Mouse (Mus musculus): ENCODE measurements around the gene Upk2.
"Not testable (repeated sequence)": the region's sequence is repeated elsewhere in the genome, so short reads cannot be mapped to it uniquely, and the experiment has no call there.

Upk2 gene

DNA sequence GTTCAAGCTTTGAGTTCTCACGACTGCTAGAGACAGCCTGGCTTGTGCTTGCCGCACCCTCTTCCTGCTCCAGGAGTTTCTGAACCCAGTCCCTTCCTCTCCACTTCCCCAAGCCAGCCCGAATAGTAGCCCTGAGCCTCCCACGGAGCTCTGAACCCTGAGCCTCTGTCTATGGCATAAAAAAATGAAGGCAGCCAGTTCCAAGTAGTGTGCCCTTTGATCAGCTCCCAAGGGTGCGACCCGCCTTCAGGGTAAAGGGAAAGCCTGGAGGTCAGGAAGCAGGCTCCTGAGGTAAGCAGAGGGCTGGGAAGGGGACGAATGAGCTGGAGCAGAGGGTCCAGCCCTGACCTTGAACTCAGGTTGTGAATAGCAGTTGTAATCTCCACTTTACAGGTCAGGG lies 13.4 kb upstream of the Upk2 start:
- no peak for DNase-seq (ENCODE audit: low spot score)

DNA sequence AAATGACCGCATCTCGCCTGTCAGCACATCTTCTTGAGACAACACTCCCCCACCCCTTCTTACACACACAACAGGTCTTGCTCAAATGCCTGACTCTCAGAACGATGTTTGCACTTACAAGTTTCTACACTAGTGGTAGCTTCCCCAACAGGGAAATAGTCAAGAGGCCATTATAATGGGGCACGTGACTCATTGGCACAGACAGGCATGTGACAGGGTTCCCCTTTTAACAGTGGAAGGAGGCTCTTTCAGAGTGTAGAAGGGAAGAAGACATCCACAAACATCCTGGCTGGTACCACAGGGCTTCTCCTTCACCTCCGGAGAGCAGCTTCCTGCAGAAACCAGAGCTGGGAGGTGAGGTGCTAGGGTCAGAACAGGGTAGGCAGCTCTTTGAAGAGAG lies 7.2 kb upstream of the Upk2 start:
- DNase-seq (ENCODE audit: low spot score) = no peak

DNA sequence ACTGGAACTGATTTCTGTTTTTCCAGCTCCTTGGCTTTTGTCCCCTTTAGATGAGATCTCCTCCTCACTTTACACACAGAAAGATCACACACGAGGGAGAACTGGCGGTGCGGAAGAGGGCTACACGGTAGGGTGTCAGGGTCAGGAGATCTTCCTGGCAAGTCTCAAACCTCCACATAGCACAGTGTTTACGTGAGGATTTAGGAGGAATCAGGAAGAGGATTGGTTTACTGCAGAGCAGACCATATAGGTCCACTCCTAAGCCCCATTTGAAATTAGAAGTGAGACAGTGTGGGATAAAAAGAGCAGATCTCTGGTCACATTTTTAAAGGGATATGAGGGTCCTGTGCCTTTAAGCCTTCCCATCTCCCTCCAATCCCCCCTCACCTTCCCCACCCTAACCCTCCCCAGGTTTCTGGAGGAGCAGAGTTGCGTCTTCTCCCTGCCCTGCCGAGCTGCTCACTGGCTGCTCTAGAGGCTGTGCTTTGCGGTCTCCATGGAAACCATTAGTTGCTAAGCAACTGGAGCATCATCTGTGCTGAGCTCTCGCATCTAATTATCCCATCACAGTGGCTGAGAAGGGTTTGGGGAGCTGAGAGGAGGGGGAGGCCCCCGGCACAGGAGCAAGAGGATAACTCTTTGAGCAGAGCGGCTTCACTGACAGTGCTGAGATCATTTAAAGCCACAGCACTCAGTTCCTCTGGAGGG lies 2.4 kb upstream of the Upk2 start:
- DNase-seq (ENCODE audit: low spot score) = peak; percentile 37

DNA sequence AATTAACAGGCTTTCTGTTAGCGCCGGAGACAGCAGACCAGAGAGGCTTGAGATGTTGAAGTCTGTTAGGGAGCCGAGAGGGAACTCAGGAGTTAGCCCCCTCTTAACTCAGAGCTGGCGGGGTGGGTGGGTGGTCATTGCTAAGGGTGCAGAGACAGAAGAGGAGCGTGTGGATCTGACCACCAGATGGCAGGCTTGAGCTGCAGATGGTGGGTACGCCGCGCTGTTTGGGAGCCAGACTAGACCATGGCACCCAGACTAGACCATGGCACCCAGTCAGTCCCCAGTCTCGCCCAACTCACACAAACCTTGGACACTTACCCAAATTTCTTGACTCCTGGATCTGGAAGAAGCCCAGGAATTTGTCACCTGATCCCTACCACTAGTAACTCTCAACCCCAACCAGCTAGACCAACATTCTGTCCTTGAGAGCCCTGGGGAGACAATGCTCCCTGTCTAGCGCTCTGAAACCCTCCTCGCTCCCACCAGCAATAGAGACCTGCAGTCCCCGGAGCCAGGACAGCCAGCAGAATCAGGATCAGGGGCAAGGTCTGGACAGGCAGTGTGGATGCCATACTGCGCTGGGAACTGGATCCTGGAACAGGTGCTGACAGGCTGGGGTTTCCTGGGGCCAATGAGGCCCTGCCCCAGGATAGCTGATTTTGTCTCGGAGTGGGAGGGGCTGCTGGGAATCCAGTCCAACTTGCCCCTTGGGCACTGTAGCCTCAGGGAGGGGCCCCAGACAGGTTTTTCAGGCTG lies 465 bp downstream of the Upk2 start:
- peak; percentile 61 for DNase-seq (ENCODE audit: low spot score)

DNA sequence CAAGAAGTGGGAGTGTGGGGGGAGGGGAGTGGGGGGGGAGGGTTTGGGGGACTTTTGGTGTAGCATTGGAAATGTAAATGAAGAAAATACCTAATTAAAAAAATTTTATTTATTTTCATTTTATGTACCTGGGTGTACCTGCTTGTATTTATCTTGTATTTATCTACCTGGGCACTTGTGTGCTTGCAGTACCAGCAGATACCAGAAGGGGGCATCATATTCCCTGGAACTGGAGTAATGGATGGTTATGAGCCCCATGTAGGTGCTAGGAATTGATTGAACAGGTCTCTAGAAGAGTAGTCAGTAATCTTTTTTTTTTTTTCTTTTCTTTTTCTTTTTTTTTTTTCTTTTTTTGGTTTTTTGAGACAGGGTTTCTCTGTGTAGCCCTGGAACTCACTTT lies 4.4 kb downstream of the Upk2 start:
- no peak for DNase-seq (ENCODE audit: low spot score)

DNA sequence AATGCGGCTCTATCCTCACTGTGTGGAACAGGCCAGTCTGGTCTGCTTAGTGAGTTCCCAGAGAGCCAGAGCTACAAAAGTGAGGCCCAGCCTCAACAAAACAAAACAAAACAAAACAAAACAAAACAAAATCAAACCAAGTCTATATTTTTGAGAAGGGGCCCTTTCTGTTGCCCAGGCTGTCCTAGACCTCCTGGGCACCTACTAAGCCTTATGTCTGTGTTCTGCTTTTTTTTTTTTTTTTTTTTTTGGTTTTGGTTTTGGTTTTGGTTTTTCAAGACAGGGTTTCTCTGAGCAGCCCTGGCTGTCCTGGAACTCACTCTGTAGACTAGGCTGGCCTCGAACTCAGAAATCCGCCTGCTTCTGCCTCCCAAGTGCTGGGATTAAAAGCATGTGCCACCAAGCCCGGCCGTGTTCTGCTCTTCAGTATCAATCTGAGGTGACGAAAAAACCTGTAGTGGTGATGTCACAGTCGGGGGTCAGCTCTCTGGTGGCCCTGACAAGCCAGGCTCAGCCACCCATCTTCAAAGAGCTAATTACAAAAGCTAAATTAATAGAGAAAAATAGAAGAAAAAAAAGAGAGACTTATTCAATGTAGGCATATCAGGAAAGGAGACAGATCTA lies 10.3 kb downstream of the Upk2 start:
- DNase-seq (ENCODE audit: low spot score) = not testable (repeated sequence)

DNA sequence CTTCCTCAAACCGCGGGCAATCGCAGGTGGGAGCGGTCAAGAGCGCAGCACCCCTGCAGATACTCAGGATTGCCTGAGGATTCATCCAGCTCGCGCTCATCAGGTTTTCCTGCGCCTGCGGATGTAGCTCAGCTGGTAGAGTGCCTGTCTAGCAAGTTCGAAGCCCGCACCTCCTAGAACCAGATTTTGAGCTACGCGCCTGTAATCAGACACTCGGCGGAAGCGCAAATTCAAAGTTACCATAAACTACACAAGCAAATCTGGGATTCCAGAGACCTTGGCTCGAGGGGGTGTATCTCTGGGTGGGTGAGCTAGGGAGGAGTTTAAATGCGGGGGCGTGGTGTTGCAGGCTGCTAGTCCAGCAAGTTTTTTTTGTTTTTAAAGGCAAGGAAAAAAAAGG lies 13.8 kb downstream of the Upk2 start, which contains the start of gene Foxr1:
Gene Foxr1, minus strand, starts transcription at position 176 of the 400 bp plus-strand sequence.
- no peak for DNase-seq (ENCODE audit: low spot score)

DNA sequence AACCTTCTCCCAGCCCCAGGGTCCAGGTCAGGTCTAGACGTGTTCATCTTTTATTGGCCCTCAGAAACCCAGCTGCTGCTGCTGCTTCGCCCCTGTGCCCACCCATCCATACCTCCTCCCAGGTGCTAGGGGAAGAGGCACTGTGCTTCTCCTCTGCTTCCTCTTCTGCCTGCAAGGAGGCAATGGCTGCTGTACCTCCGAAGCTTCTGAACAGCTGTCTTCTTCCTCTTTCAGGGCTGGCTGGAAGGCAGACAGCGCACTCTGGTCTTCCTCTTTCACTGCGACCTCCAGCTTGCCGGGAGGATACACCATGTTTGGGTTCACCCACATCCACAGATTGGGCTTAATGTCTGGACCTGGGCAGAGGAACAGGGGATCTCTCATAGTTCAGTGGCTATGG lies 19.0 kb downstream of the Upk2 start:
- no peak for DNase-seq (ENCODE audit: low spot score)

DNA sequence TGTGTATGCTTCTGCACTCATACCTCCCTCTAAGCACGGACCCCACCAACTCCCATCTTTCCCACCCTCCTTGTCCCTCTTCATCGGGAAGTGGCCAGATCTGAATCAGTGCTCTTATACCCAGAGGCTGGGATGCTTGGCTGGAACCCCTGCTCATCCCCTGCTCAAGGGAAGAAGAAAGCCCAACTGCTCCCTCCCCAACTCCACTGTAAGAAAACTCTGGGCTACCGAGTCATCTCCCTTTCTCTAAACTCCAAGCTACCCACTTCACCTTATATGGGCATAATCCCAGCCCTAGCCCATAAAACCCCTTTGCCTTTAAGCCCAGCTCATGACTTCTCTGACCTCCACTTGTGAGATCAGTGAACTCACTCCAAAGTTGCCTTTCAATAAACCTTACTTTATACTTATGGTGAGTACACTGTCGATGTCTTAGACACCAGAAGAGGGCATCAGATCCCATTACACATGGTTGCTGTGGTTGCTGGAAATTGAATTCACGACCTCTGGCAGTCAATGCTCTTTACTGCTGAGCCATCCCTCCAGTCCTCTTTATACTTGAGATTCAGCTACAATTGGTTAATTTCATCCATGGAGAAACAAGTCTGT lies 22.1 kb downstream of the Upk2 start:
- DNase-seq (ENCODE audit: low spot score) = no peak

DNA sequence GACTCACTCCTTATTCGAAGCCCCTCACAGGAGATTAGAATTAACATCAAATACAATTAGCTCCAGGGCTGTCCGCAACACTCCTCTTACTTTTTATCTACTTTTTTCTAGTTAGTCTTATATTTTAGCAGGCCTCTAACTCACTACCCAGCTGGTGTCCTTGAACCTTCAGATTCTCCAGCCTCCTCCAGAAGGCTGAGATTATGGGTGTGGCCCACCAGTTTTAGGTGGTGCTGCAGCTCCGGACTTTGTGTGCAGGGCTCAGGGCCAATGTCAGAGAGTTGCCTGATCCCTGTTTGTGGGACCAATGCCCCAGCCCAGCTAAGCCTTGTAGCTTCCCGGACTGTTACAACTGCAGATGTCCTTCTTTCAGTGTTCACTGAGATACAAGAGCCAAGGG lies 31.2 kb downstream of the Upk2 start:
- DNase-seq (ENCODE audit: low spot score) = no peak

DNA sequence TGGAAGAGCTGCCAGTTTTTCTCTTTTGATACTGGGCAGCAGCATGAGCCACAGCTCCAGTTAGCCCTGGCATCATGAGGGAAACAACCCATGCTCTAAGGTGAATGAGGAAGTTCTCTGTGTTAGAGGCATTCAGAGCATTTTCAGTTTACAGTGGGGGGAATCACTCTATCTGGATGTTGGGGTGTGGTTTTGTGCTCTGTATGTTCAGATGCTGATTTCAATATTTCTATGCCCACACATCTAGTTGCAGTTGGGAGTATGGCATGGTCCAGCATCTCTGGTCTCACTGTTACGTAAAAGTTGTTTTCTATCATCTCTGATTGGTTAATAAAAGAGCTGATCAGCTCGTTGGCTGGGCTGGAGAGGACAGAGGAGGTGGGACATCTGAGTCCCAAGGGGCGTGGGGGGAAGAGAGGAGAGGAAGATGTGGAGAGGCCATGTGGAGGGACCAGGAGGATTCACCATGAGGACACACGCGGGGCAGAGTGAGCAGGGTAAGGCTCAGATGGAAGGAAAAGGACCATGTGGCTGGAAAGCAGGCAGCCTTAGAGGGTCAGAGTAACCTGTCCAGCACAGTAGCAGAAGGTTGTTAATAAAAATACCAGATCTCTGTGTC lies 34.4 kb downstream of the Upk2 start:
- no peak for DNase-seq (ENCODE audit: low spot score)

DNA sequence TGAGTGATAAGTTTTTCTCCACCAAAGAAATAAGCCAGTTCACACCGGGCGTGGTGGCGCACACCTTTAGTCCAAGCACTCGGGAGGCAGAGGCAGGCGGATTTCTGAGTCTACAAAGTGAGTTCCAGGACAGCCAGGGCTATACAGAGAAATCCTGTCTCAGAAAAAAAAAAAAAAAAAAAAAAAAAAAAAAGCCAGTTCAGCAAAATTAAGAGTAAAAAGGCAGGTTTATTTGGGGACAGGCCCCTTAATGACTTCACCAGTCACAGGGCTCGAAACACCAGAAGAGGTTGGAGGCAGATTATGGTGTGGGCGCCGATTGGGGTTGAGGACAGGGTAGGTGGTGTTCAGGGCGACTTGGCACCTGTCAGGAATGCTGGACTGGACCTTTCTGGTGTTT lies 35.0 kb downstream of the Upk2 start:
- not testable (repeated sequence) for DNase-seq (ENCODE audit: low spot score)

DNA sequence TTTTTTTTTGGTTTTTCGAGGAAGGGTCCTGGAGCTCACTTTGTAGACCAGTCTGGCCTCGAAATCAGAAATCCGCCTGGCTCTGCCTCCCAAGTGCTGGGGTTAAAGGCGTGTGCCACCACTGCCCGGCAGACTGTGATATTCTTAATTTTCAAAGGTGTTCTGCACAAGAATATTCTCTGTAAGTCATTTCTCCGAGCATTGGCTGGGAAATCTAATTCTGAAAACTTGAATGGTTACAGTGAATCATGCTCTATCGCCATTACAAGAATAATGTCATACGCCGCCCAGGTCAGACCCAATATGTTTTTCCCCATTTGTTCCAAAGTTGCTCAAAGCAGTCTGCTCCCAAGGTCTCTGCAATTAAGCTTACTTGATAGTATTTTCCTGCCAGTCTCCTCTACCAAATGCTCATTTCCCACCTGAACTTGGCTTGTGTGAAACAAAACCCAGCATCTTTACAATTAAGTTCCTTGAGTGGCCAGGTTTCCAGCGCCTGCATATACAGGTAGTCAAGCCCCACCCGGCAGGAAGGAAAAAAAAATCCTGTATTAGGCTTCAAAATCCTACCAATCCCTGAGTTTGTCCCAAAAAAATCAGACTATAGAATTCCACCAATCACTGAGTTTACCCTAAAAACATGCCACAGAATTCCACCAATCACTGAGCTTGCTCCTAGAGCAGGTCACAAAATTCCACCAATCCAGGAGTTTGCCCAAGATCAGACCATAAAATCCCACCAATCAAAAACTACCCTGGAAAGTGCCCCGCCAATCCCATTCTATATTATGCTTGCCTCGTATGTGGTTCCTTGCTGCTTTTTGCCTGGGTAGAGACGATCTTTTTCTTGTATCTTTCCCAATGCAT lies 36.0 kb downstream of the Upk2 start, which contains the start of gene Ccdc84:
Gene Ccdc84, minus strand, starts transcription at position 51 of the 867 bp plus-strand sequence.
- no peak for DNase-seq (ENCODE audit: low spot score)

DNA sequence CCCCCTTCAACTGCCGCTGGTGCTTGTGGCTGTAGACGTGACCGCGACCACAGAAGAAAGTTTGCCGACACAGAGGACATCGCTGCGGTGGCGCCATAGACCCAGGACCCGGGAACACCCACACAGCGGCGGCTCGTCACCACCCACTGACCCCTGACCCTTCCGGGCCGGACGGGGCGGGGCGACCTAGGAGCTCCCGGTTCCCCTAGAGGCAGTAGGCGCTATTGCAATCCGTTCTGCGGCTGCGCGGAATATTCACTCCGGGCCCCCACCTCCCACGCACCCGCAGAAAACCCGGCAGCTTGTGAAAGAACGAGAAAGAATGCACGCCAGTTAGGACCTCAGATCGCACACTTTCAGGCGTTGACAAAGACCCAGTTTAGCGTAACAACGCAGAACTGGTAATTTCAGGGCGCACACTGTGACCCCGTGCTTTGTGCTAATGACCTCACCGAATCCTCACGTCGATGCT lies 36.8 kb downstream of the Upk2 start:
- peak; percentile 90 for DNase-seq (ENCODE audit: low spot score)

DNA sequence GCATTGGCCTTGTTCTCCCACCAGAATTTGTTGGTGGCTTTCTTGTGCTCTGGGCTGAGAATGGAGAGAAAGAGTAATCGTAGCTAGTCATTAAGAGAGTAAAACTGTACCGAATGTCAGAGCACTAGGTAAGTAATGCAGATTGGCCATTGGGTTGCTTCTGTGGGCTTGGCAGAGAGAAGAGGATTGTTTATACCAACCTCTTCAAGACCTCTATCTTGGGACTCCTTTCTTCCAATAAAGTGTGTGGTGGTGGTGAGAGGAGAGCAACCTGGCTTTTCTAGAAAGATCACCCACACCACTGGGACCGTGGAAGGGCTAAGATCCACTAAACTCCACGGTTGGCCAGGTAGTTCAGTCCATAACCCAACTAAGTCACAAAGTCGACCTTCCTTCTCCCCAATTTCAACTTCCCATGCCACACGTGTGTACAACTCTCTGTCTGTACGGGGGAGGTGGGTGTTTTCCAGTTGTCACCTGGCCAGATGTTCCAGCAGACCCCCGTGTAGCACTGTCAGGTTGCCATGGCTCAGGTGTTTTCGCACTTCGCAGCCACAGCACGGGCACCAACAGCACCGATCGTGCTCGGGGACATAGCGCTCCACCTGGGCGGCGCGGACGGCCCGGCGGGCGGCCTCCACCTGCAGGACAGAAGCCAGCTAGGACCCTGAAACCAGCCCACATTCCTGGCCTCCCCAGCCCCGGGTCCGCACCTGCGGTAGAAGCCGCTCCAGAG lies 37.5 kb downstream of the Upk2 start:
- no peak for DNase-seq (ENCODE audit: low spot score)

DNA sequence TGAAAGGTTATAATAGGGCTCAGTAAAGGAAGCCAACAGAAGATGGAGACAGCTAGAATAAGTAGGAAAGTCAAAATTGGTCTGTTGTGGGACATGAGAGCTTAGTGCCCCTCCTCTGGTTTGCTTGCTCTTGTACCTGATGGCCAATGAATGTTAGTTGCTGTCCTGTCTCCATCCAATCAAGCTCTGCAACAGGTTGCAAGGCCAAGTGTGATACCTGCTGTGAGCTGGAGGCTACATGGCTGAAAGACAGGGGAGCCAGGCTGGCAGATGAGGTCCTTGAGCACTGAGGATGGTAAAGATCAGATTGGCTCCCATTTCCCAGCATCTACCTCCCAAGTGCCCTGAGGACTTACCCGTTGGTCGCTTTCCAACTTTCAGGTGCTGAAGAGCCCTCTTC lies 42.0 kb downstream of the Upk2 start:
- no peak for DNase-seq (ENCODE audit: low spot score)

DNA sequence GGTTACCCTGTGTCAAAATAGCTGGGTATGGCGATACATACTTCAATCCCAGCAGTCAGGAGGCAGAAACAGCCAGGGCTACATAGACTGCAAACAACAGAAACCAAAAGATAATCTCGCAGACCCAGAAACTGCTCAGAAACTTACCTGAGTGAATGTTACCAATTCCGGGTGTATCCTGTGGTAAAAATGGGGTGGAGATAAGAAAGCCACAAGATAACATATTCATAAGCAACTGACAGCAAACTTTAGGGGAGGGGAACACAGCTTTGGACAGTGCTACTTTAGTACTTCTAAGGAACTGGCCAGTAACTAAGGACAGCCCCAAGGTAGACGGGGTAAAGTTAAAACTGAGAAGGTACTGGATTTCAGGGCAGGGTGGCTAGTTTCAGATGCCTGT lies 42.5 kb downstream of the Upk2 start:
- no peak for DNase-seq (ENCODE audit: low spot score)

DNA sequence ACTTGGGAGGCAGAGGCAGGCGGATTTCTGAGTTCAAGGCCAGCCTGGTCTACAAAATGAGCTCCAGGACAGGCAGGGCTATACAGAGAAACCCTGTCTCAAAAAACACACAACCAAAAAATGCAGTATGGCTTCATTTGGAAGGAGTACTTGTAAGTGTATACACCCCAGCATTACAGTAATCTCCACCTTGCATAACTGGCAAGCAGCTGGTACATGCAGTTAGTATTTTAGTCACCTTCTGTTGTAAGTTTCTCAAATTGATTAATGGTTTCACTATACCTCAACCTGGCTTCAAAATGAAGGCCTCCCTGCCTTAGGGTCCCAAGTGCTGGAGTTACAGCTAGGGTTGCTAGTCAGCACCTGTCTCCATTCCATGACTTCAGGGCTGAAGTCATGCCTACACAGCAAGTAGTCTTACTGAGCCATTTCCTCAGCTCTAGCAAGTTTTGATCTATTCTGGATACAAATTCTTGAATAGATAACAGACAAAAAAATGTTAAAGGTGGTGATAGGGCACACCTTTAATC lies 43.1 kb downstream of the Upk2 start:
- no peak for DNase-seq (ENCODE audit: low spot score)

DNA sequence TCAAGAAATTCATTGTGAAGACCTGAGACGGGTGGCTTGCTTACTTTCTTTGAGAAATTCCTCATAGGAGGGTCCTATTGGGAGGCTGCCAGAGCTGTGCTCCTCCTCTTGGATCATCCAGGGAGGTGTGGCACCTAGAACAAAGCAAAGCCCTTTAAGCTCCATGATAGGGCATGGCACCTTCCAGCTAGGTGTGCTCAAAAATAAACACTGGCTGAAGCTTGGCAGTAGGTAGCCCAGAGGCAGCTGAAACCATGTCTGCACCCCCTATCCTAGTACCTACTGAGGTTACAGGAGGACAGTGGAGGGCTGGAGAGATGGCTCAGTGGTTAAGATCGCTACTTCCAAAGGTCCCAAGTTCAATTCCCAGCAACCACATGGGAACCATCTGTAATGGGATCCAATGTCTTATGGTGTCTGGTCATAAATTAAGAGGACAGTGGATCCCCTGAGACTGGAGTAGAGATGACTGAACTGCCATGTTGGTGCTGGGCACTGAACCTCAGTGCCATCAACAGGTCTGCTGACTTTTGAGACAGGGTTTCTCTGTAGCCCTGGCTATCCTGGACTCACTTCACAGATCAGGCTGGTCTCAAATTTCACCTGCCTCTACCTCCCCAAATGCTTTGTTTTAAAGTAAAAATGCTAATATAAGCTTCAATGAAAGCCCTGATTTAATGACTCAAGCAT lies 44.0 kb downstream of the Upk2 start:
- no peak for DNase-seq (ENCODE audit: low spot score)

DNA sequence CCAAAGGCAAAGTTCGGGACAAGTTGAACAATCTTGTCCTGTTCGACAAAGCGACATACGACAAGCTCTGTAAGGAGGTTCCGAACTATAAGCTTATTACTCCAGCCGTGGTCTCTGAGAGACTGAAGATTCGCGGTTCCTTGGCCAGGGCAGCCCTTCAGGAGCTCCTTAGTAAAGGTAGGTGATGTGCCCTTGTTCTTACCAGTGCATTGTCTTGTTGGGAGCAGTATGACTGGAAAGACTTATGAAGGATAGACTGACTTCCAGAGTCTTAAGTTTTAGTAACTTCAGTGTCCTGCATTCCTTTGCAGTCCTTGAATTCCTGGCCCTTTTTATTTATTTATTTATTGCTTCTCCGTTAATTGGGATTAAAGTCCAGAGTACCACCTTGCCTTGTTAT lies 46.1 kb downstream of the Upk2 start:
- DNase-seq (ENCODE audit: low spot score) = not testable (repeated sequence)

Measured in yolk sac, embryonic 10.5 days (tissue).